Mouse (Mus musculus) erythroblast, embryonic 14.5 days (primary cell): ENCODE results near the gene Acvr1.

Source experiments
- GATA1 ChIP-seq: IDR thresholded peaks from 2 replicates; pipeline ENCODE4 v1.6.1; 2012; ENCODE audit warnings: low read length, inconsistent platforms, mixed read lengths
- TAL1 ChIP-seq: IDR thresholded peaks from 3 replicates; pipeline ENCODE4 v1.6.1; 2012; ENCODE audit warnings: low read length, inconsistent platforms, mixed read lengths

DNA sequence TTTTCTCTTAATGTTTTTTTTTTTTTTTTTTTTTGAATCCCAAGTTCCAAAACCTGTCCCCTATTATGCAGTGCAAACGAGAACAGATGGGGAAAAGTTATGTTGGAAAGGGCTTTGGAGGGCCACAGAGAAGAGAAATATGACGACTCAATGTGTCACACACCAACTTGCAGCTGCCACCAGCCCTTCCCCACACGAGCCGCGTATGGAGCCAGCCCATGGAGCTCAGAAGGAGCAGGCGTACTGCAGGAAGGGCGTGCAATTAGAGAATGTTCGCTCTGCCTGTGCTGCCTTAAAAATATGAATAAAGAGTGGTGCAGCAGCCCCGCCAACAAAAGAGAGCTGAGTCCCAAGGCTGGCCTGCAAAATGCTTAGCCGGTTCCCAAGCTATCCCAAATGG is 19.4 kb upstream of the Acvr1 start:
- TF ChIP-seq GATA1 = no peak
- TF ChIP-seq TAL1 = no peak
